Mouse (Mus musculus) embryonic facial prominence, embryonic 14.5 days (tissue): ENCODE data around the gene Zbtb7a. TPM values are rescaled to one million over a fixed set of nuclear protein-coding genes. Genes with fewer than 3 reads are reported as not detected.

Experiments used
- ATAC-seq: fragments of 200-750 bp; cut with Nextera tagmentation; 2 replicates; pipeline ENCODE4 v1.8.0; 2017; ENCODE audit warnings: low read depth, moderate number of reproducible peaks, moderate TSS enrichment
- DNase-seq: peaks from one replicate; pipeline ENCODE4 v3.0.0-alpha.2; 2015; ENCODE audit warnings: low spot score
- H3K27ac ChIP-seq: fragments of 300-500 bp; sonication (generic); replicated peaks from 2 replicates; pipeline ENCODE4 v1.5.1; 2014; ENCODE audit warnings: low read depth, mild to moderate bottlenecking, low read length, moderate library complexity
- H3K27me3 ChIP-seq: fragments of 300-500 bp; sonication (generic); replicated peaks from 2 replicates; pipeline ENCODE4 v1.6.1; 2014; ENCODE audit warnings: low read length; ENCODE audit not compliant: control insufficient read depth, insufficient read depth
- H3K36me3 ChIP-seq: fragments of 300-500 bp; sonication (generic); 2 replicates; pipeline ENCODE4 v1.6.1; 2014; ENCODE audit warnings: low read length, mixed read lengths; ENCODE audit not compliant: control insufficient read depth, insufficient read depth
- H3K4me1 ChIP-seq: fragments of 300-500 bp; sonication (generic); 2 replicates; pipeline ENCODE4 v1.6.1; 2014; ENCODE audit warnings: antibody characterized with exemption, low read length; ENCODE audit not compliant: control insufficient read depth, insufficient read depth
- H3K4me2 ChIP-seq: fragments of 300-500 bp; sonication (generic); 2 replicates; pipeline ENCODE4 v1.6.1; 2014; ENCODE audit warnings: low read depth, mild to moderate bottlenecking, low read length, moderate library complexity, mixed read lengths
- H3K4me3 ChIP-seq: fragments of 300-500 bp; sonication (generic); 2 replicates; pipeline ENCODE4 v1.5.1; 2014; ENCODE audit warnings: low read depth, mild to moderate bottlenecking, low read length
- H3K9ac ChIP-seq: fragments of 300-500 bp; sonication (generic); 2 replicates; pipeline ENCODE4 v1.6.1; 2014; ENCODE audit warnings: low read depth, mild to moderate bottlenecking, low read length, moderate library complexity, mixed read lengths
- H3K9me3 ChIP-seq: fragments of 300-500 bp; sonication (generic); 2 replicates; pipeline ENCODE4 v1.6.1; 2016; ENCODE audit warnings: low read length; ENCODE audit not compliant: control insufficient read depth
- WGBS: fragments of 180-500 bp; shearing (Covaris S2); extraction: QIAGEN DNeasy Blood & Tissue Kit; methylation state at CpG from one replicate; pipeline ENCODE4 v1.1.7; 2014; 5-methylcytosine and 5-hydroxymethylcytosine counted together
- polyA plus RNA-seq: library from polyadenylated mRNA; unstranded; fragments of >200 nt; fragmentation: Nextera tagmentation; extraction: Ambion mirVana; gene quantifications from 2 replicates; pipeline ENCODE4 v1.2.1, GENCODE M21; 2014

The Zbtb7a gene
- polyA plus RNA-seq, 1 experiment from 2014 or later = 25.9 TPM

GRCm38 (mm10) chr10:81142551-81142981 lies 7.5 kb downstream of the Zbtb7a start:
- no peak for DNase-seq
- peaks cover 42% of the 10 kb centered on the region for H3K36me3 ChIP-seq

GRCm38 (mm10) chr10:81143157-81143633 lies 8.2 kb downstream of the Zbtb7a start:
- peaks cover 48% of the 10 kb centered on the region for H3K36me3 ChIP-seq
- H3K4me1 ChIP-seq = peaks cover 29% of the 10 kb centered on the region
- no peak overlapping the region for H3K4me2 ChIP-seq
- 0 out of 2 replicates have a peak overlapping the region, but pooled peaks have one; percentile 25 for H3K9ac ChIP-seq
- WGBS = 74% methylated on average over 4 of the region's 7 CpGs
- H3K4me3 ChIP-seq = no peak overlapping the region
- no peak overlapping the region for H3K27ac ChIP-seq
- H3K9me3 ChIP-seq = no peaks in the 10 kb centered on the region
- H3K27me3 ChIP-seq = no peaks in the 10 kb centered on the region
- no peak for ATAC-seq
- DNase-seq = no peak

More at GRCm38 (mm10) chr10:81142551-81142981, 7.5 kb downstream of the Zbtb7a start:
- no peak overlapping the region for H3K4me3 ChIP-seq
- no peak overlapping the region; the same call in 1 of the 2 replicates for H3K27ac ChIP-seq
- H3K9me3 ChIP-seq = no peaks in the 10 kb centered on the region
- H3K9ac ChIP-seq = peak overlapping the region; percentile 25; the same call in 1 of the 2 replicates
- H3K4me1 ChIP-seq = peaks cover 31% of the 10 kb centered on the region
- 72% methylated on average over 5 of the region's 5 CpGs for WGBS
- no peak for ATAC-seq
- H3K27me3 ChIP-seq = no peaks in the 10 kb centered on the region
- no peak overlapping the region for H3K4me2 ChIP-seq

GRCm38 (mm10) chr10:81143845-81144437 lies 8.9 kb downstream of the Zbtb7a start:
- DNase-seq (no peak), ATAC-seq (no peak)
- no peak overlapping the region for H3K9ac ChIP-seq
- H3K27ac ChIP-seq = no peak overlapping the region
- 97% methylated on average over 52 of the region's 52 CpGs for WGBS
- peaks cover 56% of the 10 kb centered on the region for H3K36me3 ChIP-seq
- no peak overlapping the region for H3K4me2 ChIP-seq
- H3K4me3 ChIP-seq = no peak overlapping the region
- H3K4me1 ChIP-seq = peaks cover 22% of the 10 kb centered on the region
- H3K9me3 ChIP-seq = no peaks in the 10 kb centered on the region
- no peaks in the 10 kb centered on the region for H3K27me3 ChIP-seq

GRCm38 (mm10) chr10:81144667-81145066 lies 9.6 kb downstream of the Zbtb7a start:
- no peaks in the 10 kb centered on the region for H3K9me3 ChIP-seq
- no peak overlapping the region for H3K4me2 ChIP-seq
- DNase-seq (no peak), ATAC-seq (no peak)
- no peak overlapping the region for H3K27ac ChIP-seq
- no peak overlapping the region for H3K4me3 ChIP-seq
- no peaks in the 10 kb centered on the region for H3K27me3 ChIP-seq
- WGBS = 97% methylated on average over 27 of the region's 27 CpGs
- no peak overlapping the region for H3K9ac ChIP-seq
- H3K36me3 ChIP-seq = peaks cover 63% of the 10 kb centered on the region
- peaks cover 18% of the 10 kb centered on the region for H3K4me1 ChIP-seq

GRCm38 (mm10) chr10:81145307-81145706 lies 10.3 kb downstream of the Zbtb7a start:
- no peaks in the 10 kb centered on the region for H3K27me3 ChIP-seq
- peaks cover 68% of the 10 kb centered on the region for H3K36me3 ChIP-seq
- no peak overlapping the region for H3K4me2 ChIP-seq
- H3K27ac ChIP-seq = no peak overlapping the region
- 91% methylated on average over 6 of the region's 6 CpGs for WGBS
- H3K4me1 ChIP-seq = peaks cover 12% of the 10 kb centered on the region
- DNase-seq = no peak
- no peaks in the 10 kb centered on the region for H3K9me3 ChIP-seq
- no peak overlapping the region for H3K9ac ChIP-seq
- no peak for ATAC-seq
- H3K4me3 ChIP-seq = no peak overlapping the region

- H3K9me3 ChIP-seq = no peaks in the 10 kb centered on the region
- no peaks in the 10 kb centered on the region for H3K27me3 ChIP-seq
- H3K4me1 ChIP-seq = peaks cover 7% of the 10 kb centered on the region
- 75% methylated on average over 7 of the region's 7 CpGs for WGBS
- H3K4me3 ChIP-seq = no peak overlapping the region
- no peak for ATAC-seq
- no peak for DNase-seq
- H3K27ac ChIP-seq = no peak overlapping the region
- no peak overlapping the region for H3K4me2 ChIP-seq
- peaks cover 72% of the 10 kb centered on the region for H3K36me3 ChIP-seq
- no peak overlapping the region for H3K9ac ChIP-seq
Measured at GRCm38 (mm10) chr10:81145778-81146177, 10.8 kb downstream of the Zbtb7a start.

- Histone ChIP-seq H3K9me3 (no peaks in the 10 kb centered on the region), H3K27ac (no peak overlapping the region), H3K4me3 (no peak overlapping the region), H3K27me3 (no peaks in the 10 kb centered on the region), H3K4me1 (0 out of 2 replicates have a peak, but pooled peaks cover 4% of the 10 kb centered on the region), H3K36me3 (peaks cover 77% of the 10 kb centered on the region), H3K9ac (no peak overlapping the region), H3K4me2 (no peak overlapping the region)
- 75% methylated on average over 3 of the region's 4 CpGs for WGBS
- no peak for ATAC-seq
- no peak for DNase-seq
Measured at GRCm38 (mm10) chr10:81146296-81146695, 11.3 kb downstream of the Zbtb7a start.

GRCm38 (mm10) chr10:81151261-81151660 lies 16.2 kb downstream of the Zbtb7a start:
- Histone ChIP-seq H3K9me3 (no peaks in the 10 kb centered on the region), H3K4me1 (no peaks in the 10 kb centered on the region), H3K4me3 (no peak overlapping the region), H3K36me3 (peaks cover 94% of the 10 kb centered on the region), H3K9ac (no peak overlapping the region), H3K27me3 (no peaks in the 10 kb centered on the region), H3K27ac (no peak overlapping the region), H3K4me2 (no peak overlapping the region)
- ATAC-seq (no peak), DNase-seq (no peak)
- 73% methylated on average over 6 of the region's 6 CpGs for WGBS

GRCm38 (mm10) chr10:81152609-81153008 lies 17.6 kb downstream of the Zbtb7a start:
- ATAC-seq = no peak
- no peak for DNase-seq
- Histone ChIP-seq H3K4me2 (no peak overlapping the region), H3K4me3 (no peak overlapping the region), H3K4me1 (no peaks in the 10 kb centered on the region), H3K36me3 (peaks cover 94% of the 10 kb centered on the region), H3K27me3 (no peaks in the 10 kb centered on the region), H3K9ac (no peak overlapping the region), H3K9me3 (no peaks in the 10 kb centered on the region), H3K27ac (no peak overlapping the region)
- 67% methylated on average over 12 of the region's 12 CpGs for WGBS
